ENCODE assay signal across 11 mouse cellular contexts in genomic region chr4:132247451-132247997, GRCm38 (mm10). TPM values are rescaled to one million over a fixed set of nuclear protein-coding genes. Genes with fewer than 3 reads are reported as not detected.
A peak's percentile ranks its signal among the peaks of the same experiment; 100 is the strongest.
DNase-seq lines count a peak whose midpoint lies in the region; ATAC-seq and TF ChIP-seq lines count a peak whose summit lies in the region.
"Had no signal": no experiment of that assay in that cellular context is flagged by ENCODE, and none has a peak within 500 bp of the region (broad histone marks: within the 10 kb centered on the region; RNA-seq: fewer than 3 reads in every experiment).

No protein-coding gene starts in this region.

- no peaks in the 10 kb centered on the region for H3K9me3 ChIP-seq in stomach, embryonic 16.5 days (replicated peaks; ENCODE audit: control insufficient read depth, low read length)
- H3K9me3 ChIP-seq in stomach, postnatal 0 days (ENCODE audit: control insufficient read depth, low read length), result no peaks in the 10 kb centered on the region
- no peaks in the 10 kb centered on the region for H3K9me3 ChIP-seq in liver, postnatal 0 days (ENCODE audit: low read length)

- ATAC-seq in stomach, embryonic 16.5 days (ENCODE audit: insufficient read depth, low FRiP score), result peak; percentile 56
- no peak; the same call in 1 of the 2 replicates for ATAC-seq in stomach, postnatal 0 days (ENCODE audit: low FRiP score, low TSS enrichment)
- peak; percentile 59 for ATAC-seq in liver, postnatal 0 days
- ATAC-seq: activated CD4-positive, CD25-positive, alpha-beta regulatory T cell, adult 4 months; midbrain, embryonic 16.5 days had no signal

- H3K9ac ChIP-seq in stomach, embryonic 16.5 days (ENCODE audit: low read length), result no peak overlapping the region
- no peak overlapping the region for H3K9ac ChIP-seq in stomach, postnatal 0 days (ENCODE audit: low read length)
- H3K9ac ChIP-seq in liver, postnatal 0 days (replicated peaks), result no peak overlapping the region

- no peak overlapping the region for H3K4me3 ChIP-seq in stomach, embryonic 16.5 days (replicated peaks; ENCODE audit: low read length)
- H3K4me3 ChIP-seq in stomach, postnatal 0 days (ENCODE audit: low read depth, low read length), result no peak overlapping the region
- no peak overlapping the region for H3K4me3 ChIP-seq in liver, postnatal 0 days (ENCODE audit: low read depth, low read length)

- H3K27ac ChIP-seq in stomach, embryonic 16.5 days (ENCODE audit: low read length), result peak overlapping the region; percentile 40; the same call in 1 of the 2 replicates
- H3K27ac ChIP-seq in stomach, postnatal 0 days (replicated peaks), result no peak overlapping the region
- H3K27ac ChIP-seq in liver, postnatal 0 days (ENCODE audit: low read depth), result peak overlapping the region; percentile 71

- no peak for TF ChIP-seq EP300 in stomach, postnatal 0 days (optimal IDR thresholded peaks at IDR 0.05)
- no peak for TF ChIP-seq EP300 in liver, postnatal 0 days (IDR thresholded peaks at IDR 0.05; ENCODE audit: low read depth)

- H3K4me2 ChIP-seq in stomach, embryonic 16.5 days (ENCODE audit: low read depth, low read length), result no peak overlapping the region
- no peak overlapping the region for H3K4me2 ChIP-seq in stomach, postnatal 0 days (replicated peaks; ENCODE audit: low read depth)
- no peak overlapping the region for H3K4me2 ChIP-seq in liver, postnatal 0 days (ENCODE audit: low read depth, low read length)

- TF ChIP-seq CTCF in stomach, postnatal 0 days (IDR thresholded peaks at IDR 0.05; ENCODE audit: low read depth), result no peak
- no peak for TF ChIP-seq CTCF in liver, postnatal 0 days (IDR thresholded peaks at IDR 0.05; ENCODE audit: low read depth)

- 0 out of 2 replicates have a peak, but pooled peaks cover 16% of the 10 kb centered on the region for H3K36me3 ChIP-seq in stomach, embryonic 16.5 days (ENCODE audit: control insufficient read depth, insufficient read depth, low read length)
- H3K36me3 ChIP-seq in stomach, postnatal 0 days (ENCODE audit: control insufficient read depth, insufficient read depth, low read length), result peaks cover 10% of the 10 kb centered on the region
- H3K36me3 ChIP-seq in liver, postnatal 0 days (replicated peaks; ENCODE audit: insufficient read depth, low read length), result peaks cover 39% of the 10 kb centered on the region

- WGBS in stomach, embryonic 16.5 days, result 78% methylated on average over 5 of the region's 5 CpGs
- 82% methylated on average over 5 of the region's 5 CpGs for WGBS in stomach, postnatal 0 days
- 48% methylated on average over 5 of the region's 5 CpGs for WGBS in liver, postnatal 0 days (ENCODE audit: insufficient replicate concordance)

- H3K27me3 ChIP-seq in stomach, embryonic 16.5 days (ENCODE audit: control insufficient read depth, insufficient read depth, low read length), result no peaks in the 10 kb centered on the region
- H3K27me3 ChIP-seq in stomach, postnatal 0 days (ENCODE audit: control insufficient read depth, insufficient read depth, low read length), result no peaks in the 10 kb centered on the region
- no peaks in the 10 kb centered on the region for H3K27me3 ChIP-seq in liver, postnatal 0 days (ENCODE audit: insufficient read depth, low read length)

- H3K4me1 ChIP-seq in stomach, embryonic 16.5 days (ENCODE audit: control insufficient read depth, insufficient read depth, low read length), result no peaks in the 10 kb centered on the region
- H3K4me1 ChIP-seq in stomach, postnatal 0 days (replicated peaks; ENCODE audit: control insufficient read depth, insufficient read depth), result no peaks in the 10 kb centered on the region
- H3K4me1 ChIP-seq in liver, postnatal 0 days (ENCODE audit: insufficient read depth), result peaks cover 14% of the 10 kb centered on the region

- DNase-seq in kidney, adult 9 months, result peak; percentile 24
- no peak for DNase-seq in kidney, adult 18-20 months
- DNase-seq in stomach, postnatal 0 days (ENCODE audit: low spot score), result no peak
- peak; percentile 18 for DNase-seq in liver, postnatal 0 days
- no peak for DNase-seq in adrenal gland, postnatal 36 days
- no peak for DNase-seq in adrenal gland, adult 18-20 months (ENCODE audit: low spot score in 2 of 2)
- DNase-seq in natural killer cell, adult 2 months (ENCODE audit: low spot score in 2 of 2), result no peak
- DNase-seq: cerebellum, adult 18-20 months had no signal

RNA-seq across cellular contexts. Expression of gene Gmeb1, which starts 13.9 kb away (rescaled TPM):
- 25.6 and 28.7 TPM in 2 replicates for polyA plus RNA-seq in stomach, embryonic 16.5 days (2015; fragmentation: Nextera tagmentation; extraction: Ambion mirVana)
- polyA plus RNA-seq in stomach, postnatal 0 days (2015; fragmentation: Nextera tagmentation; extraction: Ambion mirVana), result 11.2 and 11.4 TPM in 2 replicates
- 6.9 and 8.9 TPM in 2 replicates for polyA plus RNA-seq in liver, postnatal 0 days (2015; fragmentation: Nextera tagmentation; extraction: Ambion mirVana)
- total RNA-seq in adrenal gland, postnatal 36 days (2021), result 10 to 100 TPM; 16.4 to 20.5 TPM
- 10 to 100 TPM; 15.7 to 18.0 TPM for total RNA-seq in adrenal gland, adult 18-20 months (2021)

RNA-seq across cellular contexts. Expression of gene Taf12, which starts 26.7 kb away (rescaled TPM):
- 35.5 and 42.8 TPM in 2 replicates for polyA plus RNA-seq in stomach, embryonic 16.5 days (2015; fragmentation: Nextera tagmentation; extraction: Ambion mirVana)
- polyA plus RNA-seq in stomach, postnatal 0 days (2015; fragmentation: Nextera tagmentation; extraction: Ambion mirVana), result 23.9 and 24.0 TPM in 2 replicates
- 27.8 and 28.2 TPM in 2 replicates for polyA plus RNA-seq in liver, postnatal 0 days (2015; fragmentation: Nextera tagmentation; extraction: Ambion mirVana)
- 10 to 100 TPM; 26.3 to 37.4 TPM for total RNA-seq in adrenal gland, postnatal 36 days (2021)
- 10 to 100 TPM; 30.7 to 37.8 TPM for total RNA-seq in adrenal gland, adult 18-20 months (2021)

RNA-seq across cellular contexts. Expression of gene Ythdf2, which starts 35.4 kb away (rescaled TPM):
- 75.6 and 84.2 TPM in 2 replicates for polyA plus RNA-seq in stomach, embryonic 16.5 days (2015; fragmentation: Nextera tagmentation; extraction: Ambion mirVana)
- 52.6 and 53.8 TPM in 2 replicates for polyA plus RNA-seq in stomach, postnatal 0 days (2015; fragmentation: Nextera tagmentation; extraction: Ambion mirVana)
- 26.9 and 27.6 TPM in 2 replicates for polyA plus RNA-seq in liver, postnatal 0 days (2015; fragmentation: Nextera tagmentation; extraction: Ambion mirVana)
- total RNA-seq in adrenal gland, postnatal 36 days (2021), result 10 to 100 TPM; 48.1 to 57.0 TPM
- 10 to 100 TPM; 55.7 to 60.1 TPM for total RNA-seq in adrenal gland, adult 18-20 months (2021)

RNA-seq across cellular contexts. Expression of gene Rab42, which starts 55.7 kb away (rescaled TPM):
- polyA plus RNA-seq in stomach, embryonic 16.5 days (2015; fragmentation: Nextera tagmentation; extraction: Ambion mirVana), result 1.5 and 2.2 TPM in 2 replicates
- polyA plus RNA-seq in stomach, postnatal 0 days (2015; fragmentation: Nextera tagmentation; extraction: Ambion mirVana), result 2.3 and 2.6 TPM in 2 replicates
- 0.30 and 0.73 TPM in 2 replicates for polyA plus RNA-seq in liver, postnatal 0 days (2015; fragmentation: Nextera tagmentation; extraction: Ambion mirVana)
- 1 to 10 TPM in 1 of 2 experiments, under 1 TPM in 1; 0.56 to 1.7 TPM for total RNA-seq in adrenal gland, postnatal 36 days (2021)
- 1 to 10 TPM; 1.4 to 1.6 TPM for total RNA-seq in adrenal gland, adult 18-20 months (2021)
- polyA plus RNA-seq: activated CD4-positive, CD25-positive, alpha-beta regulatory T cell, adult 4 months had no signal

Comparison
In these comparisons a context has a peak if more than half of its experiments do, and no peak if none do; other contexts are left out.
1. DNase-seq: peak in kidney, adult 9 months (single experiment) and liver, postnatal 0 days (single experiment); none in kidney, adult 18-20 months (single experiment), stomach, postnatal 0 days (single experiment), adrenal gland, postnatal 36 days (0 of 2), adrenal gland, adult 18-20 months (0 of 2) and natural killer cell, adult 2 months (0 of 2).